Mouse (Mus musculus) MEL (cell line): ENCODE data around the gene Tex35.

Experiments
- CTCF ChIP-seq, 3 experiments: IDR thresholded peaks in 2 of 3; conservative IDR thresholded peaks in 1 of 3; 2 replicates each; pipeline ENCODE4 v1.5.1; 2011 to 2012; ENCODE audit warnings: low read length in 3 of 3, low read depth in 2 of 3, mild to moderate bottlenecking in 2 of 3, improper control_type of control experiment in 1 of 3, inconsistent platforms in 1 of 3, mixed read lengths in 1 of 3, moderate library complexity in 1 of 3; ENCODE audit not compliant: control insufficient read depth in 1 of 3, insufficient read depth in 1 of 3, poor library complexity in 1 of 3, severe bottlenecking in 1 of 3
- EP300 ChIP-seq, 2 experiments: IDR thresholded peaks; 2 replicates each; pipeline ENCODE4 v1.6.1; 2011; ENCODE audit warnings: improper control_type of control experiment in 2 of 2, low read length in 2 of 2, low read depth in 1 of 2, mild to moderate bottlenecking in 1 of 2
- GATA1 ChIP-seq: IDR thresholded peaks from 2 replicates; pipeline ENCODE4 v1.6.1; 2011; ENCODE audit warnings: low read depth, low read length, improper control_type of control experiment
- MAFK ChIP-seq: IDR thresholded peaks from 2 replicates; pipeline ENCODE4 v1.6.1; 2011; ENCODE audit warnings: low read depth, mild to moderate bottlenecking, low read length, improper control_type of control experiment, borderline replicate concordance
- MYC ChIP-seq: IDR thresholded peaks from 2 replicates; pipeline ENCODE4 v1.6.1; 2011; ENCODE audit warnings: low read depth, mild to moderate bottlenecking, low read length, improper control_type of control experiment, moderate library complexity
- POLR2A ChIP-seq, 2 experiments: IDR thresholded peaks; 2 replicates each; pipeline ENCODE4 v1.6.1; 2011 to 2012; ENCODE audit warnings: low read length in 2 of 2, mild to moderate bottlenecking in 2 of 2, control low read depth in 1 of 2, improper control_type of control experiment in 1 of 2, low read depth in 1 of 2, moderate library complexity in 1 of 2; ENCODE audit not compliant: control insufficient read depth in 1 of 2, insufficient read depth in 1 of 2, poor library complexity in 1 of 2

DNA sequence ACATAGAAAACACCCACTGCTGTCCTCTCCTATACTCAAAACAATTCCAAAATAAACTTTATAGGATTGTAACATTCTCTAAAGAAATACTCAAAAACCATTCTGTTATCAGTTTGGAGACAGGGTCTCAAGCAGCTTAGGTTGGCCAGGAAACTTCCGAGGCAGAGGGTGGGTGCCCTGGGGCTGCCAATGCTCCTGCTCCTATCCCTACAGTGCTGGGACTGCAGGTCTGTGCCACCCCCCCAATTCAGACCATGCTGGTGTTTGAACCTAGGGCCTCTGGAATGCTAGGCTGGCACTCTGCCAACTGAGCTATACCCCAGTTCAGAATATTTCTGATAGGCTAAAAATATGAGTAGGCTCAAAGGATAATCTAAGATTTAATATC is 29.4 kb upstream of the Tex35 start:
- TF ChIP-seq CTCF (IDR thresholded peaks at IDR 0.05 in 2 of 3, conservative IDR thresholded peaks at IDR 0.05 in 1 of 3; ENCODE audit: control insufficient read depth in 1 of 3, insufficient read depth in 1 of 3, low read depth in 2 of 3, low read length in 3 of 3, poor library complexity in 1 of 3, severe bottlenecking in 1 of 3): no peak
- no peak for TF ChIP-seq GATA1
- no peak for TF ChIP-seq POLR2A (IDR thresholded peaks at IDR 0.05; ENCODE audit: control insufficient read depth in 1 of 2, insufficient read depth in 1 of 2, low read depth in 1 of 2, low read length in 2 of 2, poor library complexity in 1 of 2)
- no peak for TF ChIP-seq EP300 (IDR thresholded peaks at IDR 0.05; ENCODE audit: low read depth in 1 of 2, low read length in 2 of 2)
- no peak for TF ChIP-seq MYC
- TF ChIP-seq MAFK: no peak
